Mouse (Mus musculus): Measurements from ENCODE around the gene Tmem161a. TPM values are rescaled to one million over a fixed set of nuclear protein-coding genes. Genes with fewer than 3 reads are reported as not detected.
A peak's percentile ranks its signal among the peaks of the same experiment; 100 is the strongest.

Gene Tmem161a
- total and polyA plus RNA-seq, 3 experiments, result 48.5 to 73.6 (median 65.0) TPM

GRCm38 (mm10) chr8:70139026-70139857 lies 32.9 kb upstream of the Tmem161a start, which contains the start of the genes Rfxank, Borcs8 and Mef2b:
TSS of gene Rfxank (minus strand) at chr8:70139154.
TSS of gene Borcs8 (plus strand) at chr8:70139499.
TSS of gene Mef2b (plus strand) at chr8:70139711.
- in situ Hi-C loops (cut with MboI; ENCODE audit: low pct_ligation_motif_present, low pct_unique_long_range_greater_than_20kb, low sequenced_read_pairs) (no loop called here), dilution Hi-C loops (cut with MboI; ENCODE audit: extremely low pct_ligation_motif_present, extremely low pct_unique_long_range_greater_than_20kb, low sequenced_read_pairs) (no loop called here)
- H3K79me2 ChIP-seq (replicated peaks; ENCODE audit: control insufficient read depth, extremely low read depth, insufficient read depth, poor library complexity, severe bottlenecking), result peaks cover 28% of the 10 kb centered on the region
- no peaks in the 10 kb centered on the region for H3K9me3 ChIP-seq (replicated peaks; ENCODE audit: low read length)
- H3K4me2 ChIP-seq (ENCODE audit: insufficient read depth, low read depth, poor library complexity, severe bottlenecking), result peak within 1 kb of the TSS; percentile 93
- peak within 1 kb of the TSS; percentile 91 for H3K9ac ChIP-seq (ENCODE audit: insufficient read depth, low read depth)
- peak within 1 kb of the TSS; percentile 85 for H3K27ac ChIP-seq (ENCODE audit: insufficient read depth, low read depth)
- TF ChIP-seq BHLHE40 (IDR thresholded peaks at IDR 0.05; ENCODE audit: low read depth, low read length), result no peak
- peak; percentile 56 for TF ChIP-seq ZNF384 (IDR thresholded peaks at IDR 0.05; ENCODE audit: low read depth, low read length)
- peak; percentile 78 for TF ChIP-seq MXI1 (IDR thresholded peaks at IDR 0.05; ENCODE audit: low read depth, low read length)
- no peak for TF ChIP-seq USF2 (conservative IDR thresholded peaks at IDR 0.05; ENCODE audit: low read depth, low read length)
- TF ChIP-seq ELF1 (IDR thresholded peaks at IDR 0.05; ENCODE audit: low read depth, low read length), result peak; percentile 92
- TF ChIP-seq NELFE (IDR thresholded peaks at IDR 0.05; ENCODE audit: low read depth, low read length), result peak; percentile 59; the same call in 1 of the 2 replicates
- no peak for TF ChIP-seq E2F4 (IDR thresholded peaks at IDR 0.05; ENCODE audit: insufficient replicate concordance, low read depth, low read length)
- no peak for TF ChIP-seq CHD1 (IDR thresholded peaks at IDR 0.05; ENCODE audit: low read depth, low read length)
- peak; percentile 33; the same call in 1 of the 2 replicates for TF ChIP-seq HCFC1 (IDR thresholded peaks at IDR 0.05; ENCODE audit: low read depth, low read length)
- TF ChIP-seq TBP (conservative IDR thresholded peaks at IDR 0.05; ENCODE audit: low read depth, low read length), result peak; percentile 47; the same call in 1 of the 2 replicates
- peak; percentile 72 for TF ChIP-seq TCF12 (IDR thresholded peaks at IDR 0.05; ENCODE audit: low read depth, low read length)
- peak; percentile 97 for TF ChIP-seq NRF1 (IDR thresholded peaks at IDR 0.05; ENCODE audit: low read depth, low read length)
- TF ChIP-seq MAX (IDR thresholded peaks at IDR 0.05; ENCODE audit: low read length), result peak; percentile 34; the same call in 1 of the 2 replicates
- peak; percentile 94 for TF ChIP-seq SIN3A (IDR thresholded peaks at IDR 0.05; ENCODE audit: low read length)
- TF ChIP-seq ZKSCAN1 (IDR thresholded peaks at IDR 0.05; ENCODE audit: borderline replicate concordance, low read depth, low read length), result no peak; the same call in 1 of the 2 replicates
- peak; percentile 58 for TF ChIP-seq POLR2A (IDR thresholded peaks at IDR 0.05; ENCODE audit: low read depth, low read length)
- peaks cover 13 to 49% of the 10 kb centered on the region in 2 experiments for H3K4me1 ChIP-seq (ENCODE audit: control insufficient read depth in 1 of 2, insufficient read depth in 2 of 2)
- H3K27me3 ChIP-seq (replicated peaks), result no peaks in the 10 kb centered on the region
- DNase-seq (ENCODE audit: extremely low read depth), result peak; percentile 99
- peaks cover 49 to 53% of the 10 kb centered on the region in 2 experiments for H3K36me3 ChIP-seq (replicated peaks in 1 of 2; ENCODE audit: control insufficient read depth in 1 of 2, insufficient read depth in 1 of 2, low read length in 1 of 2)
- peak within 1 kb of the TSS; percentile 79 to 92 (median 86) for H3K4me3 ChIP-seq (replicated peaks in 1 of 3; ENCODE audit: low read depth in 2 of 3, low read length in 2 of 3, poor library complexity in 1 of 3)

- Histone ChIP-seq H3K4me1 (ENCODE audit: control insufficient read depth in 1 of 2, insufficient read depth in 2 of 2) (peaks cover 20 to 56% of the 10 kb centered on the region in 2 experiments), H3K9ac (ENCODE audit: insufficient read depth, low read depth) (peak overlapping the region; percentile 91), H3K4me3 (replicated peaks in 1 of 3; ENCODE audit: low read depth in 2 of 3, low read length in 2 of 3, poor library complexity in 1 of 3) (peak overlapping the region; percentile 79 to 92 (median 86)), H3K36me3 (replicated peaks in 1 of 2; ENCODE audit: control insufficient read depth in 1 of 2, insufficient read depth in 1 of 2, low read length in 1 of 2) (peaks cover 49 to 53% of the 10 kb centered on the region in 2 experiments), H3K27ac (ENCODE audit: insufficient read depth, low read depth) (peak overlapping the region; percentile 85), H3K9me3 (replicated peaks; ENCODE audit: low read length) (no peaks in the 10 kb centered on the region), H3K27me3 (replicated peaks) (no peaks in the 10 kb centered on the region), H3K4me2 (ENCODE audit: insufficient read depth, low read depth, poor library complexity, severe bottlenecking) (peak overlapping the region; percentile 91), H3K79me2 (replicated peaks; ENCODE audit: control insufficient read depth, extremely low read depth, insufficient read depth, poor library complexity, severe bottlenecking) (peaks cover 28% of the 10 kb centered on the region)
- dilution Hi-C loops (cut with MboI; ENCODE audit: extremely low pct_ligation_motif_present, extremely low pct_unique_long_range_greater_than_20kb, low sequenced_read_pairs) (no loop called here), in situ Hi-C loops (cut with MboI; ENCODE audit: low pct_ligation_motif_present, low pct_unique_long_range_greater_than_20kb, low sequenced_read_pairs) (no loop called here)
- TF ChIP-seq CHD2 (IDR thresholded peaks at IDR 0.05; ENCODE audit: low read length) (peak; percentile 79), CHD1 (IDR thresholded peaks at IDR 0.05; ENCODE audit: low read depth, low read length) (peak; percentile 47; the same call in 1 of the 2 replicates), MYC (IDR thresholded peaks at IDR 0.05; ENCODE audit: low read depth, low read length) (no peak)
- DNase-seq (ENCODE audit: extremely low read depth), result no peak
Observed at GRCm38 (mm10) chr8:70139981-70140380, 32.2 kb upstream of the Tmem161a start.
